Mouse (Mus musculus) lung, postnatal 4 days (tissue): ENCODE measurements around the gene Hist1h3d.
"Not testable (repeated sequence)": the region's sequence is repeated elsewhere in the genome, so short reads cannot be mapped to it uniquely, and the experiment has no call there.

Experiments used
- DNase-seq, 2 experiments: peaks; one replicate each; pipeline ENCODE4 v3.0.0; 2021

The Hist1h3d gene

DNA sequence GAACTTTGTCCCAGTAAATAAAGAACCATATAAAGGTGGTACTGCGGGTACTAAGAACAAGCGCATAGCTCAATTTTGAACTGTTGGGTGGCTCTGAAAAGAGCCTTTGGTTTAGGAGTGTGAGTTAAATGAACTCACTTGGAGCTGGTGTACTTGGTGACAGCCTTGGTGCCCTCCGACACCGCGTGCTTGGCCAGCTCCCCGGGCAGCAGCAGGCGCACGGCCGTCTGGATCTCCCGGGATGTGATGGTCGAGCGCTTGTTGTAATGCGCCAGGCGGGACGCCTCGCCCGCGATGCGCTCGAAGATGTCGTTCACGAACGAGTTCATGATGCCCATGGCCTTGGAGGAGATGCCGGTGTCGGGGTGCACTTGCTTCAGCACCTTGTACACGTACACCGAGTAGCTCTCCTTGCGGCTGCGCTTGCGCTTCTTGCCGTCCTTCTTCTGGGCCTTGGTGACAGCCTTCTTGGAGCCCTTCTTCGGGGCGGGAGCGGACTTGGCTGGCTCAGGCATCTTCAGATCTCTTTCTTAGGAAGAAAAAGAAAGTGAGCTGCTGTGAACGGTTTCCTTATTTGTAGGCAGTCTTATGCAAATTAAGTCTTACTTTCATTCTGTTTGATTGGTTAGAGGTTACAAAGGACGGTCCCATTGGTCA lies 10.0 kb downstream of the Hist1h3d start:
- peak; percentile 80 for DNase-seq

DNA sequence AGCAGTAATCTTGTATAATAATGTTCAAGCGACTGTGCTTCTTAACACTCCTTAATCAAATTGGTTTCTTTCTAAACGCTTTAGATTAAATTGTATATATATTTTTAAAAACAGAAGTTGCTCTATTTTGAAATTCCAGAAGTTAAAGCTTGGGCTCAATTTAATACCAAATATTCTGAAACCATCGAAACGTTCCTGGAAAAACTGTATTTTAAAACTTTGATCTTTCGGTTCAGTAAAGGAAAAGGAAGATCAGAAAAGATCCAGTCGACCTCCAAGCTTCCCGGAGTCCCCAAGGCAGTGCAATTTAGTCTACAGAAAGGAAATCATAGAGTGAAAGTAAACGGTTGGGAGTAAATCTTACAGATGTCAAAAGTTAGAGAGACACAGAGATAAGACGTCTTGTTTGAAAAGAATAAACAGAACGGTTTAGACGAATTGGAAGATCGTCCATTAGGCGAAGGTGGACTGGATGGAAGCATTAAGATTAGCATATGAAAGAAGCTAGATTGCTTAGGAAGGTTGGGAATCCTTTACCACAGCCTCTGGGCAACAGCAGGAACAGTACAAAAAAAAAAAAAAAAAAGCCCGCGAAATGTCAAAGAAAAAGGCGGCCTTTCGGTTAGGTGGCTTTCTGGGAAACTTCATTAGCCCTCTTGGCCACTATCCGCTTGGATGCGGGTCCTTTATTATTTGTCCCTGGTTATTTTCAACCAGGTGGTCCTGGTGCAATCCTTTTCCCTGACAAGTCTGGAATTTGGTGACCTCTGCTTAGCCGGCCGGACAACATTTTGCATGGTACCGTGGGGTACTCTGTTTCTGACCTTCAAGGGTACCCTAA lies 10.8 kb downstream of the Hist1h3d start:
- DNase-seq = peak in 1 of 2 experiments; percentile 13

DNA sequence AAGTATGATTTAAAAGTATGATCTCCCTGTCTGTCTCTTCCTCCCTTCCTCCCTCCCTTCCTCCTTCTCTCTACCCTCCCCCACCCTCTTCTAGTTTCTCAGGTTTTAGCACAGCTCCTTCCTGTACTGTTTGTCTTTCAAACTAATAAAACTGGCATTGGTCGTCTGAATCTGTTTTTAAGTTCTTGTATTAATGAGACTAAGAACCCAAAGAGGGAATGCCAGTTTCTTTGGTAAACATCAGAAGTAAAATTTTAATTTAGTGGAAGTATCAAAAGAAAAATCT lies 11.3 kb downstream of the Hist1h3d start:
- no peak for DNase-seq

DNA sequence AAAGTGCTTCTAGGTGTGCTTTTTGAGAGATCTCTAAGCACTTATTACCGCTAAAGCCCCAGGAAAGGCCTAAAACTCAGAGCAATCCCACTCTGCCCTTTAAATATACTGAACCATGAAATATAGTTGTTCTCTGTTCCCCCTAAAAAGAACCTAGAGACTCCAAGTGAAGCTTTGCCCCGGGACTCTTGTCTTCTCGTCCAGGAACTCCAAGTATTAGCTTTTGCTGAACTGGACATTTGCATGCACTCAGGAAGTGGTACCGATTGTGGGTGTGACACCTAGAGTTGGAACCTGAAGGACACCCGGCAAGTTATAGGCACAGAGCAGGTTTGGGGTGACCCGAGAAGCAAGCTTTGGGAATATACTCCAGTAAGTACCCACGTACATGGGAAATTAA lies 15.6 kb downstream of the Hist1h3d start:
- DNase-seq = no peak

DNA sequence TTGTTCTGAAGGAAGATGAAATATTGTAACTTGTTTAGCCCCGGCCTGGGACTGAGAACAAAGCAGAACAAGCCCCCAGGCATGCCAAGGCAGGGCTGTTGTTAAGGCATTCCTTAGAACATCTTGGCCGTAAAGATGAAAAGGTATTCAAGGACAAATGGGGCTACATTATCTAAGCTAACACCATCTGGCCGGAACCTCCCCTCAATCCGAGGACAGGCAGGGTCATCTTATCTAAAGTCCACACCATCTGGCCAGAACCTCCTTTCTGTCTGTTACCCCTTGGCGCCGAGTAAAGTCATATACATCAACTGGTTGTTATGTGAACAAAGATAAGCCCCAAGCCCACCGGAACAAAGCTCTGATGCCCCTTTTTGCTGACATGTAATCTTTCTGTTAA lies 16.3 kb downstream of the Hist1h3d start:
- DNase-seq = not testable (repeated sequence)

DNA sequence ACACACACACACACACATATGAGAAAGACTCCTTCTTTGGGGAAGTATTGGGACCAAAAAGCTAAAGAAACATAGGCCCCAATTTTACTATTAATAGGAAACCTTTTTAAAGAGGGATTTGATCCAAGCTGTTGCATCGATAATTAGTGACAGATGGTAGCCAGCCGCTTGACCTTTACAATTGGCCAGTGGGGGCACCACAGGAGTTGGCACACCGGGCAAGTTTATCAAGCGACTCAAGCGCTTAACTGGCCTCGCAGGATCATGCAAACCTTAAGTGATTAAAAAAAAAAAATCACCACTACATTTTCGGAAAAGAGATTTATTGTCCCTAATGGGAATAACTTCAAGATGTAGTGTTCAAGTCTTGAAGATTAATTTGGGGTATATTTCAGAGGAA lies 17.1 kb downstream of the Hist1h3d start:
- DNase-seq = no peak

DNA sequence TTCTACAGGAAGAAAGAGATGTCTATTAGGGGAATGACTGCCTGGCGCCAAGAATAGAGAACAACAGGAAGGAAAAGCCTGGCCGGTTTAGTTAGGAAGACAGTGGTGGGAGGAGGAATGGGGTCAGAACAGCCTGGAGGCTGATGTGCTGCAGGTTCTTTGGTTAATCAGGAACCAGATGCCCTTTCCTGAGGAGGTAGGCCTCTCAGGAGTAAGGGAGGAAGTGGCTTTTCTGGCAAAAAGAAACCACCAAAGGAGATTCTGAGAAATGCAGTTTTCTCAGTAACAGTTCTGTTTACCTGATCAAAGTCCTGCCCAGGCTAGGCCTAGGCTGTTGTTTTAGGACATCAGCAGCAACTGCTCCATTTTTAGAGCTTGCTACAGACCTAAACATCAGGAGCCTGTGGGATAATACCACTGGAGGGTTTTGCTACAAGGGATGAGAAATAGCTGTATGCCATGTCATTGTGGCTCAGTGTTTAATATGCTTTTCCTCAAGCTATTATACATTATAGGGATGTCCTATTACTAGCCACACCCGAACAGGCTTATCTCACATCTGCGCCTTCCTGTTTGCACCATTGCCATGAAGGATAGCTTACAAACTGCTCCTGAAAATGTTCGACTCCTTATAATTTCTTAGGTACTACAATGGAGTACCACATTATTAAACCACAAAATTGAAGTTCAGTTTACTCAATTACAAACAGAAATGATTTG lies 17.6 kb downstream of the Hist1h3d start:
- DNase-seq = peak in 1 of 2 experiments; percentile 25

DNA sequence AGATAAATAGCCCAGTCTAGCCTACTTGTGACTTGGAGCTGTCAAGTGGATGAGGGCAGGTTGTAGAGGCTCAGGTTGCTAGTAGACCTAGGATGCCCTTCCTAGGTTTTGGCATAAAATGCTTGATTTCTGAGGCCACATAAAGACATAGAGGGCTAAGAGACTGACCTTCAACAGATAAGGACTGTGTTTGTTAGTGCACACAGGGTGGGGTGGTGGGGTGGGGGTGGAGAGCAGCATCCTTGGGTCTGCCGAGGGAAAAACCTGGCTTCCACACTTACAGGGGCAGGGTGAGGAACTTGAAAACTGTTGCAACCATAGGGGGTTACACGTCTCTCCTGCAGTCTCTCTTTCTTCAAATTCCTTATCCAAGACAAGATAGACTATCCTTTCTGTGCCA lies 19.6 kb downstream of the Hist1h3d start:
- DNase-seq = no peak

DNA sequence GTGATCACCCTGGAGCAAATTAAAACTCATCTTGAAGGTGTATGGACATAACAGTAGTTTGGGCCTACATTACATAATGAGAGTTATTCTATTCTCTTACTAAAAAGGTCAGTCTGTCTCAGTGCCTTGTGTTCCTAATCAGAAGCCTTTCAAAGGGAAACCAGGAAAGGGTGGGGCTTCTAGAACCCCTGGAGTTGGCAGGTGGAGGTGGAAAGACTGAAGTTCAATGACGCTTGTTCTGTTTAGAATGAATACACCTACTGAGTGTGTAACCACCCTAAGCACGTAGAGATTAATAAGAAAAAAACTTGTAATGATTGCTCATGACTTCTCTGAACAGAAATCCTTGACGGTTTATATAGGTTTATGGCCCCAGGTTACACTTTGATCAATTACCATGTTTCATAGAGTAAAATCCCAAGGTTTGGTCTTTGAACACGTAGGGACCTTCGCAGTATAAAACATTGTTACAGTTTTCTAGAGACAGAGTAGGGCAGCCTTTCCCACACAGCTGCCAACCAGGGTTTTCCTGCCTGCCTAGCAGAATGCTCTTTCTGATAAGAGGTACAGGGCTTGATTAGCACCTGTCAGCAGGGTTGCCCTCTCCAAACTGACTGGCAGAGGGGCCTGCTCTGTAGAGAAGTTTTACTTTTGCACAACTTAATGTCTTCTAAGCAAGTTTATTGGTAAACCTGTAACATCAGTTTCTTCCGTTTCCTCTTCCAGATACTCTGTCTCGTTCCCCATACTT lies 20.2 kb downstream of the Hist1h3d start:
- no peak for DNase-seq

DNA sequence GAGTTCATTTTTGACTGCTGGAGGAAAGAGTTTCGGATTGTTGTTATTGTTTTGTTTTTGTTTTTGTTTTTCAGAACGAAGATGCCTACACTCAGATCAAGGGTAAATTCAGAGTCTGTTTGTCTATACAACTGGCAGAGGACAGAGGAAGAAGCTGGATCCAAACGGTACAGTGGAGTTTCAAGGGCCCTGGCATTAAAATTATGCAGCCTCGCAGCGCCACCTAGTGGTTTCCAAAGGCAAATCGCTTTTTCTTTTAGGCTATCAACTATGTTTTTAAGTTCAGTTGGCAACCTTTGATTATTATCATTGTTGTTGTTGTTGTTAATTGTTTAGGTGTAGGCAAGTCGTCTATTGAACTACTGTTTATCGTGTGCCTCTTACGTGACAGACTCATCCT lies 22.4 kb downstream of the Hist1h3d start:
- DNase-seq = peak; percentile 70 to 87

DNA sequence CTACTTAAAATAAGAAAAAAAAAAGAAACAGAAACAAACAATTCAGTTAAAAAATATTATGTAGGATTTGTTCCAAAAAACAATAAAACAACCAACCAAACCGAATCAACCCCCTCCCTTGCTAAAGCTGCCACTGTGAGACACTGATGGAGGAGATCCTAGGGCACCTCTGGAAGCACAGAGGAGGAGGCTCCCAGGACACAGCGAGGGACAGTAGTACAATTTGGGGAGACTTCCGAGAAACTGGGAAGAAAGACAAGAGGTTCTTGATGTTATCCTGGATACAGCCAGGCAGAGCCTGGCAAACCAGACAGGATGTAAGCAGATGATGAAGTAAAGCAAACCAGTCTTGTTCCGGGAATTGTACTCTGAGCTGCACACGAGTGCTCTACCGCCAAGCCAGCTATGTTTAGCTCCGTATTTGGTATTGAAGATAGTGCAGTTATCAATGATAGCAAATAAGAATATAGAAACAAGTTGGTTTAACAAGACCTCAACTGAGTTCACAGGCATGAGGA lies 27.7 kb downstream of the Hist1h3d start:
- peak in 1 of 2 experiments; percentile 18 for DNase-seq

DNA sequence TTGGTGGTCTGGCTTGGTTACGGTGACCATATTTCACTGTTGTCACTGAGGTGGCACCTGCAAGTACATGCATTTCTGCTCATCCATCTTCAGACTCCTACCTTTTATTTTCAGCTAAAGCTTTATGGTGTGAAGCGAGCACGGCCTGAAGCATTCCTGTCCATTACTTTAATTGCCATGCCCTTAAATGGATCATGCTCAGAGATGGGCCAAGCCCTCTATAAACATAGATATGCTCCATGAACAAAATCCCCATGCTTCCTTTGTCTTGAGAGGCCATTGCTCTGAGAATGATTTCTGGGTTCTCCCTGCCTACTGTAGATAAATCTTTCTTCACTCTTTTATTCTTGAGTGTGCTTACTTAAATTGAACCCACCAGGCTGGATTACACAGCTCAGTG lies 28.9 kb downstream of the Hist1h3d start:
- DNase-seq = no peak

DNA sequence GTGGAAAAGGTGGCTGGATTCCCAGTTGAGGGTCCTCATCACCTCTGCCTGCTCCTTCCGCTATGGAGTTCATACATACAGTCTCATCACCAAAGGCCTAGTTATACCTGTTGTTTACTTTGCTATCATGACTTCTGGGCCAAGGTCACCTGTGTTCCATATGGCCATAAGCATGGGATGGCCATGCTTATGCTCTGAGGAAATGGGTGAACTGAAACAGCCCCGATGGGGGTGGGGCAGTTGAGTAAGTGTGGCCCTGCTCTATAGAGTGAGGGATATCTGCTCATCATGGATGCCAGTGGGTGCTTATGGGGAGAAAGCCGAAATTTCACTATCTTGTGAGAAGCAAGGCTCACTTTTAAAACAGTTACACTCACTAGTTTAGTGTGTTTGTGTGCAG lies 29.5 kb downstream of the Hist1h3d start:
- DNase-seq = no peak

DNA sequence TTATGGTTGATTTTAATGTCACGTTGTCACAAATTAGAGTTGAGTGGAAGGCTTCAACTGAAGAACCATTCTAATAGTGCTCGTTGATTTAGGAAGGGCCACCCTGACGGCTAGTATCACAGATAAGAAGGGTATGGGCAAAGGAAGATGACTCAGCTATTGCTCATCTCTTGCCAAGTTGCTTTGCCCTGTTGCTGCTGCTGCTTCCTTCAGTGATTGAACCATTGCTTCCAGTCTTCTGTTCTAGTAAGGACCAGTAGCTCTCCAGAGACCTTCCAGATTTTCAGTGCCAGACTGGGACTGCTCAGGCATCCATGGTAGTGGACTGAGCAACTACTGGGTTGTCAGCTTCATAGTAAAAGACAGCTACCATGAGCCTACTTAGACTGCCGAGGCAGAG lies 33.6 kb downstream of the Hist1h3d start:
- DNase-seq = no peak

DNA sequence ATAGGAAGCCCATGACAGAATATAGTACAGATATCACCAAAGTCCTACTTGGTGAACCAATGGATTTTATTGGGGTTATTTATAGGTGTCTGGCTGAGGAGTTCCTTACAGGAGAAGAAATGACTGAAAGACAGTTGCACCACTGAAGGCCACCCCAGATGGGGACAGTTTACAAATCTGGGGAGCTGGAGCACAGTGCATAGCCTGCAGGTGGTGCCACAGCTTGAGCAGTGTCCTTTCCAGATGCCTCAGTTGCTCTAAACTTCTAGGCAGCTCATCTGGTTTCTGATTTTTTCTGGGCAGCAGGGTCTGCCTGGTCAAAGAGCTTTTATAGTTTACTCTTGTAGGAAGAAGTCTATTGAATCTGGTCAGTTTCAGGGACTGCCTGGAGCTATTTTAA lies 34.3 kb downstream of the Hist1h3d start:
- no peak for DNase-seq

DNA sequence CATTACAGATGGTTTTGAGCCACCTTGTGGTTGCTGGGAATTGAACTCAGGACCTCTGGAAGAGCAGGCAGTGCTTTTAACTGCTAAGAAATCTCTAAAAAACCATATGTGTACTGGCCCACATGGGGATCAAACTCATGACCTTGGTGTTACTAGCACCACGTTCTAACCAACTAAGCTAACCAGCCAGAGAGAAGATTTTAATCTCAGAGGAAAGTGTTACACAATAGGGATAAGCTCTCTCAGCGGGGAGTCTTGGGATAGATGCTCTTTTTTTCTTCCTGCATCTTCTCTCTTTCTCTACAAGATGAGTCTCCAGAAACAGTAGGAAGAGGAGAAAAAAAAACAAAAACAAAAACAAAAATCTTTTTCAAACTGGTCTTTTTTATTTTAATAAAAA lies 34.8 kb downstream of the Hist1h3d start:
- DNase-seq = no peak

DNA sequence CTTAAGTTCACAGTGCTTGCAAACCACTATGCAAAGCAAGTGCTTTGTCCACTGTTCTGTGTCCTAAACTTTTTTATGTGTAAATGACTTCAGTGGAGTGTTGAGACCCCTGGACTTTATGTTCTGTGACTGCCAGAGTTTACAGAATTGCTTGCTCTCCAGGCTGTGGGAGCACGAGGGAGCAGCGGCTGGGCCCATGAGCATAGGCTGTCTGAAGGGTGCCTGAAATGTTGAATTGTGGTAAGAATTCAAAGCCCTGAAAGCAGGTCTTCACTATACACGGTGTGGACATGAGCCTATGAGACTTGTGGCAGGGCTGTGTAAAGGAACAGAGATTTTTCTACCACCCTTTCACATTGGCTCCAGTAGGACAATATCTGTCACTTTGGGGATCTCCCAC lies 36.1 kb downstream of the Hist1h3d start:
- DNase-seq = no peak

DNA sequence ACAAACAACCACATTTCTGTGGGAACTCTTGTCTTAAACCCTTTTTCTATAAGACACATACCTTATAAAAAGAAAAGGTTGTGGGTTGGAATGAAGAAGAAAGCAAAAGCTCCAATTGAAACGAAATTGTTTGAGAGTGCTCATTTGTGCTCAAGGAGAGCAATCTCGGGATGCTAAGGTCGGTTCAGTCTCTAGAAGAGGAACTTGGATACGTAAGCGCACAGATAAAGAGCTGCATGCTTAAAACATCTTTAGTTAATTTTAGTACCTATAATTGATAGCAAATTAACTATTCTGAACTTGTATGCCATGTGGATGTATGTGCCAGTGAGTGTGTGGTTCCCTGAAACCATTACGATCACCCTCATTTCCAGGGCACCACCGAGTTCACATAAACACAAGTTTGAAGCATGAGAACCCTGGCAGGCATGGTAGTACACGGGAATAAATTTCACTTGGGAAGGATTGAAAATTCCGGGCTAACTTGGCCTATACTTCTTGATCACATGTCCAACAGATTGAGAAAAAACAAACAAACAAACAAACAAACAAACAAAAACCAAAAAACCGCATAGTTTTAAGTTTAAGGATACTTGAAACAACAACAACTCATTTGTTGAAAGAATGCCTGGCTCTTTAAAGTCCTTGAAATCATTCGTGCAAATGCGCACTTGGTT lies 44.6 kb downstream of the Hist1h3d start:
- no peak for DNase-seq

DNA sequence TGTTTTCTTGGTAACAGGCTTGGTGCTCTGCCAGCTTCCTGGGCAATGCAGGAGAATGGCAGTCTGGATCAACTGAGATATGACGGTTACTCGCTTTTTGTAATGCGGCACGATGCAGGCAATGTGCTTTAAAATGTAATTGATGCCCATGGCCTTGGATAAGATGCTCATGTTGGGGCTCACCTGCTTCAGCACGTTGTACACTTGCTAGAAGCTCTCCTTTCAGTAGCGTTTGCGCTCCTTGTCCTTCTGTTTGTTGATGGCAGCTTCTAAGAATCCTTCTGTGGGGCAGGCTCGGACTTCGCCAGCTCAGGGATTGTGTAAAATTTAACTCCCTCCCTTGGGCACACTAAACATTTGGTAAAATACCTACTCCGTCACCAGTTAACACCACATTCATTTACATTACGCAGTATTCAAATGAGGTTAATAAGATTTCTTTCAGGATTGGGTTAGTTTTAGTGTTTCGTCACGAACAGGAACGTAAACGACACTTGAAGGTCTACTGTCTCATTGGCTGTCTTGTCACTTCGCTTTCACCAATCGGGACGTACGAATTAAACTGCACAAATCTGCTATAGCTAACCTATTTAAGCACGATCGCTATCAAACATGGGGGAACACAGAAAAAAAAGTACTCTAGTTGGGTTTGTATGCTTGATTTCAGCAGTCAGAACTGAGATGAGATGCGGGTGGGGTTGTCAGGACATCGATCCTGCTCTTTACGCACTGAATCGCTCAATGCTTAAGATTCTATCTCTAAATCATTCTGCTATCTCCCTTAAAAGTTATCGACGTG lies 45.4 kb downstream of the Hist1h3d start, which contains the start of gene Hist1h2be:
TSS of gene Hist1h2be (minus strand) at position 392 of the 799 bp plus-strand sequence.
- DNase-seq = peak; percentile 62 to 73

DNA sequence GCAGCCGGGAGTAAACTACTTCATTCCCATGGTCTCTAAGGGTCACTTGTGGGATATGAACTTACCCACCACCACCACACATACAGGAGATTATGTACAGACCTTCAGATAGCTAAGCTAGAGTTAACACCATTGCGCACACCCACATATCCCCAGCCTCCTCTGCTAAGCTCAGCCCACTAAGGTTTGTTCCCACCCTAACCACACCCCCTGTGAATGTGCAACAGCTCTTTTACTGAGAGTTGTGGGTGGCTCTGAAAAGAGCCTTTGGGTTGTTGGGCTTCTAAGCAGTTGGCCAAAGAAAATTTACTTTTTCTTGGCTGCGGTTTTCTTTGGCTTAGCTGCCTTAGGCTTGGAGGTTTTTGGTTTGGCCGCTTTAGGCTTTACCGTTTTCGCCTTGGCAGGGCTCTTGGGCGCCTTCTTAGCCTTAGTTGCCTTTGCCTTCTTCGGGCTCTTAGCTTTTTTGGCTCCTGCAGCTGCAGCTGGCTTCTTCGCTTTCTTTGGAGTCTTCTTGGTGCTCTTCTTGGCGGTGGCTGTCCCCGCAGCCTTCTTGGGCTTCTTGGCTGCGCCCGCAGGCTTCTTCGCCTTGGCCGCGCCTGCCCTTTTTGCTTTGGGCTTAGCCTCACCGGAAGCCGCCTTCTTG lies 46.1 kb downstream of the Hist1h3d start:
- DNase-seq = peak; percentile 77 to 82

DNA sequence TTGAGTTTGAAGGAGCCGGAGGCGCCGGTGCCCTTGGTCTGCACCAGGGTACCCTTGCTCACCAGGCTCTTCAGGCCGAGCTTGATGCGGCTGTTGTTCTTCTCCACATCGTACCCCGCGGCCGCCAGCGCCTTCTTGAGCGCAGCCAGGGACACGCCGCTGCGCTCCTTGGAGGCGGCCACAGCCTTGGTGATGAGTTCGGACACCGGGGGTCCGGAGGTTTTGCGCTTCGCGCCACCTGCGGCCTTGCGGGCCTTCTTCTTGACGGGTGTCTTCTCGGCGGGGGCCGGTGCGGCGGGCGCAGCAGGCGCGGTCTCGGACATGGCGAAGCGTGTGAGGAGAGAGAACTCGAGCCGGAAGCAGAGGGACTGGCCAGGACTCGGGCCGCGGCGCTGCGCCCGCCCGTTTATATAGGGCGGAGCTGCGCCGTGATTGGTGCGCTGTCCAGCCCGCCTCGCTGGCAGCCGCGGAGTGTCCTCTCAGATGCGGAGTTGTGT lies 46.7 kb downstream of the Hist1h3d start, which contains the start of gene Hist1h1e:
TSS of gene Hist1h1e (minus strand) at position 384 of the 497 bp plus-strand sequence.
- peak; percentile 95 for DNase-seq
